Mouse (Mus musculus): Measurements from ENCODE around the gene Rfc4.

GRCm38 (mm10) chr16:23115486-23115885, 12.1 kb downstream of the Rfc4 start:
- no peak for TF ChIP-seq CTCF (IDR thresholded peaks at IDR 0.05; ENCODE audit: low read depth)
- TF ChIP-seq EP300 (IDR thresholded peaks at IDR 0.05; ENCODE audit: low read depth): no peak
